Mouse (Mus musculus) left cerebral cortex, adult 8-10 months (tissue): ENCODE data around the gene Nsun5. TPM values are rescaled to one million over a fixed set of nuclear protein-coding genes. Genes with fewer than 3 reads are reported as not detected.
"Not testable (repeated sequence)": the region's sequence is repeated elsewhere in the genome, so short reads cannot be mapped to it uniquely, and the experiment has no call there.

Source experiments
- DNase-seq, 2 experiments: peaks; one replicate each; pipeline ENCODE4 v3.0.0; 2022; ENCODE audit warnings: low spot score in 2 of 2
- total RNA-seq, 4 experiments: library from RNA; stranded (reverse); gene quantifications; 2 replicates each; pipeline ENCODE4 v1.2.4; 2022

The Nsun5 gene
- 10 to 100 TPM; 13.6 to 22.3 (median 20.3) TPM for total RNA-seq

GRCm38 (mm10) chr5:135369787-135370654 is at the start of gene Nsun5:
Gene Nsun5 (plus strand): TSS chr5:135369953.
- peak; percentile 87 to 98 for DNase-seq

GRCm38 (mm10) chr5:135322197-135322596 is 47.6 kb upstream of the Nsun5 start:
- DNase-seq: no peak

- DNase-seq: no peak
Observed at GRCm38 (mm10) chr5:135326121-135326659, 43.6 kb upstream of the Nsun5 start.

GRCm38 (mm10) chr5:135329471-135329870 is 40.3 kb upstream of the Nsun5 start:
- no peak for DNase-seq

GRCm38 (mm10) chr5:135330201-135330600 is 39.6 kb upstream of the Nsun5 start:
- DNase-seq: no peak

- DNase-seq: no peak
Observed at GRCm38 (mm10) chr5:135331161-135331560, 38.6 kb upstream of the Nsun5 start.

- no peak for DNase-seq
Observed at GRCm38 (mm10) chr5:135337575-135337974, 32.2 kb upstream of the Nsun5 start.

GRCm38 (mm10) chr5:135345989-135346388 is 23.8 kb upstream of the Nsun5 start:
- no peak for DNase-seq

- DNase-seq: no peak
Observed at GRCm38 (mm10) chr5:135346430-135346829, 23.3 kb upstream of the Nsun5 start.

- DNase-seq: no peak
Observed at GRCm38 (mm10) chr5:135347511-135348011, 22.2 kb upstream of the Nsun5 start.

- DNase-seq: no peak
Observed at GRCm38 (mm10) chr5:135349862-135350261, 19.9 kb upstream of the Nsun5 start, which contains the start of gene Fkbp6. Gene Fkbp6 (minus strand): TSS chr5:135350044.

GRCm38 (mm10) chr5:135351606-135352005 is 18.1 kb upstream of the Nsun5 start:
- no peak for DNase-seq

GRCm38 (mm10) chr5:135352995-135353394 is 16.8 kb upstream of the Nsun5 start, which contains the start of gene Trim50:
Gene Trim50 (plus strand): TSS chr5:135353295.
- no peak for DNase-seq

GRCm38 (mm10) chr5:135353564-135353963 is 16.2 kb upstream of the Nsun5 start:
- no peak for DNase-seq

- no peak for DNase-seq
Observed at GRCm38 (mm10) chr5:135356090-135356489, 13.7 kb upstream of the Nsun5 start.

- no peak for DNase-seq
Observed at GRCm38 (mm10) chr5:135357556-135357955, 12.2 kb upstream of the Nsun5 start.

GRCm38 (mm10) chr5:135359772-135360171 is 10.0 kb upstream of the Nsun5 start:
- DNase-seq: no peak

GRCm38 (mm10) chr5:135362572-135362971 is 7.2 kb upstream of the Nsun5 start:
- no peak for DNase-seq

- DNase-seq: no peak
Observed at GRCm38 (mm10) chr5:135363540-135363939, 6.2 kb upstream of the Nsun5 start.

GRCm38 (mm10) chr5:135367841-135368240 is 1.9 kb upstream of the Nsun5 start:
- no peak for DNase-seq

- DNase-seq: no peak
Observed at GRCm38 (mm10) chr5:135368312-135368711, 1.4 kb upstream of the Nsun5 start.

- DNase-seq: not testable (repeated sequence)
Observed at GRCm38 (mm10) chr5:135369196-135369595, 557 bp upstream of the Nsun5 start.
